Mouse (Mus musculus): ENCODE measurements around the gene Bola2. TPM values are rescaled to one million over a fixed set of nuclear protein-coding genes. Genes with fewer than 3 reads are reported as not detected.

Gene Bola2
- total and polyA plus RNA-seq, 3 experiments: 60.4 to 341 (median 136) TPM

- no peak for TF ChIP-seq PAX5 (IDR thresholded peaks at IDR 0.05; ENCODE audit: low read length)
- TF ChIP-seq ETS1 (conservative IDR thresholded peaks at IDR 0.05; ENCODE audit: low read depth, low read length): no peak
- no peak for TF ChIP-seq CTCF (conservative IDR thresholded peaks at IDR 0.05 in 1 of 2, IDR thresholded peaks at IDR 0.05 in 1 of 2; ENCODE audit: low read depth in 2 of 2, low read length in 2 of 2)
- TF ChIP-seq MYC (IDR thresholded peaks at IDR 0.05; ENCODE audit: low read depth, low read length): peak; percentile 75; the same call in 1 of the 2 replicates
- TF ChIP-seq TBP (conservative IDR thresholded peaks at IDR 0.05; ENCODE audit: low read depth, low read length): 0 out of 2 replicates have a peak, but pooled peaks have one; percentile 31
- TF ChIP-seq MAX (IDR thresholded peaks at IDR 0.05; ENCODE audit: low read length): peak; percentile 72
- no peak for TF ChIP-seq JUN (IDR thresholded peaks at IDR 0.05; ENCODE audit: insufficient read depth, low read depth, low read length)
- peak; percentile 27; the same call in 1 of the 2 replicates for TF ChIP-seq MXI1 (IDR thresholded peaks at IDR 0.05; ENCODE audit: low read depth, low read length)
- Histone ChIP-seq H3K27ac (ENCODE audit: insufficient read depth, low read depth) (peak overlapping the region; percentile 26; the same call in 1 of the 2 replicates), H3K4me1 (ENCODE audit: control insufficient read depth in 1 of 2, insufficient read depth in 2 of 2) (peaks cover 14 to 41% of the 10 kb centered on the region in 2 experiments), H3K4me3 (replicated peaks in 1 of 3; ENCODE audit: low read depth in 2 of 3, low read length in 2 of 3, poor library complexity in 1 of 3) (peak overlapping the region in 2 of 3 experiments; percentile 54 to 98), H3K79me2 (replicated peaks; ENCODE audit: control insufficient read depth, extremely low read depth, insufficient read depth, poor library complexity, severe bottlenecking) (peaks cover 27% of the 10 kb centered on the region), H3K9me3 (replicated peaks; ENCODE audit: low read length) (no peaks in the 10 kb centered on the region), H3K27me3 (replicated peaks) (no peaks in the 10 kb centered on the region), H3K36me3 (replicated peaks in 1 of 2; ENCODE audit: control insufficient read depth in 1 of 2, insufficient read depth in 1 of 2, low read length in 1 of 2) (peaks cover 38 to 60% of the 10 kb centered on the region in 2 experiments), H3K4me2 (ENCODE audit: insufficient read depth, low read depth, poor library complexity, severe bottlenecking) (peak overlapping the region; percentile 53), H3K9ac (ENCODE audit: insufficient read depth, low read depth) (peak overlapping the region; percentile 47; the same call in 1 of the 2 replicates)
- in situ Hi-C loops (cut with MboI; ENCODE audit: low pct_ligation_motif_present, low pct_unique_long_range_greater_than_20kb, low sequenced_read_pairs): loop anchor here (5.0 kb wide), 2 partner anchors 52 to 493 kb away; no protein-coding TSS in a partner anchor
- DNase-seq (ENCODE audit: extremely low read depth): no peak
- dilution Hi-C loops (cut with MboI; ENCODE audit: extremely low pct_ligation_motif_present, extremely low pct_unique_long_range_greater_than_20kb, low sequenced_read_pairs): no loop called here
Observed at GRCm38 (mm10) chr7:126694441-126695051, 655 bp upstream of the Bola2 start.

- Histone ChIP-seq H3K27me3 (replicated peaks) (no peaks in the 10 kb centered on the region), H3K36me3 (replicated peaks in 1 of 2; ENCODE audit: control insufficient read depth in 1 of 2, insufficient read depth in 1 of 2, low read length in 1 of 2) (peaks cover 49 to 62% of the 10 kb centered on the region in 2 experiments), H3K9me3 (replicated peaks; ENCODE audit: low read length) (no peaks in the 10 kb centered on the region), H3K4me2 (ENCODE audit: insufficient read depth, low read depth, poor library complexity, severe bottlenecking) (peak within 1 kb of the TSS; percentile 54), H3K4me3 (replicated peaks in 1 of 3; ENCODE audit: low read depth in 2 of 3, low read length in 2 of 3, poor library complexity in 1 of 3) (peak within 1 kb of the TSS; percentile 83 to 98 (median 92)), H3K79me2 (replicated peaks; ENCODE audit: control insufficient read depth, extremely low read depth, insufficient read depth, poor library complexity, severe bottlenecking) (peaks cover 27% of the 10 kb centered on the region), H3K9ac (ENCODE audit: insufficient read depth, low read depth) (peak within 1 kb of the TSS; percentile 99), H3K27ac (ENCODE audit: insufficient read depth, low read depth) (peak within 1 kb of the TSS; percentile 96), H3K4me1 (ENCODE audit: control insufficient read depth in 1 of 2, insufficient read depth in 2 of 2) (peaks cover 14 to 52% of the 10 kb centered on the region in 2 experiments)
- dilution Hi-C loops (cut with MboI; ENCODE audit: extremely low pct_ligation_motif_present, extremely low pct_unique_long_range_greater_than_20kb, low sequenced_read_pairs) (no loop called here), in situ Hi-C loops (cut with MboI; ENCODE audit: low pct_ligation_motif_present, low pct_unique_long_range_greater_than_20kb, low sequenced_read_pairs) (no loop called here)
- DNase-seq (ENCODE audit: extremely low read depth): peak; percentile 97
- TF ChIP-seq E2F4 (IDR thresholded peaks at IDR 0.05; ENCODE audit: insufficient replicate concordance, low read depth, low read length): no peak
- peak; percentile 70 for TF ChIP-seq TBP (conservative IDR thresholded peaks at IDR 0.05; ENCODE audit: low read depth, low read length)
- TF ChIP-seq JUN (IDR thresholded peaks at IDR 0.05; ENCODE audit: insufficient read depth, low read depth, low read length): no peak
- peak; percentile 31 for TF ChIP-seq RAD21 (IDR thresholded peaks at IDR 0.05; ENCODE audit: low read depth, low read length)
- peak; percentile 30; the same call in 1 of the 2 replicates for TF ChIP-seq ETS1 (conservative IDR thresholded peaks at IDR 0.05; ENCODE audit: low read depth, low read length)
- TF ChIP-seq SMC3 (IDR thresholded peaks at IDR 0.05; ENCODE audit: low read depth, low read length): peak; percentile 66
- TF ChIP-seq CTCF (conservative IDR thresholded peaks at IDR 0.05 in 1 of 2, IDR thresholded peaks at IDR 0.05 in 1 of 2; ENCODE audit: low read depth in 2 of 2, low read length in 2 of 2): peak; percentile 86 to 90
- peak; percentile 89; the same call in 1 of the 2 replicates for TF ChIP-seq KAT2A (IDR thresholded peaks at IDR 0.05; ENCODE audit: insufficient replicate concordance, low read length)
- no peak for TF ChIP-seq ZKSCAN1 (IDR thresholded peaks at IDR 0.05; ENCODE audit: borderline replicate concordance, low read depth, low read length)
- peak; percentile 62 for TF ChIP-seq TCF12 (IDR thresholded peaks at IDR 0.05; ENCODE audit: low read depth, low read length)
- TF ChIP-seq MAX (IDR thresholded peaks at IDR 0.05; ENCODE audit: low read length): peak; percentile 86
- TF ChIP-seq CHD2 (IDR thresholded peaks at IDR 0.05; ENCODE audit: low read length): peak; percentile 65; the same call in 1 of the 2 replicates
- TF ChIP-seq ZNF384 (IDR thresholded peaks at IDR 0.05; ENCODE audit: low read depth, low read length): no peak
- no peak for TF ChIP-seq MAFK (IDR thresholded peaks at IDR 0.05; ENCODE audit: insufficient replicate concordance, low read length)
- peak; percentile 52; the same call in 1 of the 2 replicates for TF ChIP-seq ZMIZ1 (IDR thresholded peaks at IDR 0.05; ENCODE audit: low read depth, low read length)
- peak; percentile 97 for TF ChIP-seq HCFC1 (IDR thresholded peaks at IDR 0.05; ENCODE audit: low read depth, low read length)
- TF ChIP-seq MXI1 (IDR thresholded peaks at IDR 0.05; ENCODE audit: low read depth, low read length): peak; percentile 95
- no peak for TF ChIP-seq JUND (conservative IDR thresholded peaks at IDR 0.05; ENCODE audit: low read depth, low read length)
- TF ChIP-seq PAX5 (IDR thresholded peaks at IDR 0.05; ENCODE audit: low read length): no peak
- no peak for TF ChIP-seq USF1 (IDR thresholded peaks at IDR 0.05; ENCODE audit: low read depth, low read length)
- no peak; the same call in 1 of the 2 replicates for TF ChIP-seq CHD1 (IDR thresholded peaks at IDR 0.05; ENCODE audit: low read depth, low read length)
- TF ChIP-seq BHLHE40 (IDR thresholded peaks at IDR 0.05; ENCODE audit: low read depth, low read length): peak; percentile 32; the same call in 1 of the 2 replicates
- TF ChIP-seq GABPA (IDR thresholded peaks at IDR 0.05; ENCODE audit: insufficient replicate concordance, low read depth, low read length): peak; percentile 41; the same call in 1 of the 2 replicates
- no peak; the same call in 1 of the 2 replicates for TF ChIP-seq POLR2AphosphoS2 (IDR thresholded peaks at IDR 0.05; ENCODE audit: low read depth, low read length)
- peak; percentile 100 for TF ChIP-seq ELF1 (IDR thresholded peaks at IDR 0.05; ENCODE audit: low read depth, low read length)
- peak; percentile 45; the same call in 1 of the 2 replicates for TF ChIP-seq NRF1 (IDR thresholded peaks at IDR 0.05; ENCODE audit: low read depth, low read length)
Observed at GRCm38 (mm10) chr7:126695631-126696207, 518 bp downstream of the Bola2 start, which contains the start of gene Slx1b. Slx1b (minus strand) TSS chr7:126695784.

Measured in CH12.LX (cell line).